ENCODE assay signal across 11 mouse cellular contexts in the genomic region with DNA sequence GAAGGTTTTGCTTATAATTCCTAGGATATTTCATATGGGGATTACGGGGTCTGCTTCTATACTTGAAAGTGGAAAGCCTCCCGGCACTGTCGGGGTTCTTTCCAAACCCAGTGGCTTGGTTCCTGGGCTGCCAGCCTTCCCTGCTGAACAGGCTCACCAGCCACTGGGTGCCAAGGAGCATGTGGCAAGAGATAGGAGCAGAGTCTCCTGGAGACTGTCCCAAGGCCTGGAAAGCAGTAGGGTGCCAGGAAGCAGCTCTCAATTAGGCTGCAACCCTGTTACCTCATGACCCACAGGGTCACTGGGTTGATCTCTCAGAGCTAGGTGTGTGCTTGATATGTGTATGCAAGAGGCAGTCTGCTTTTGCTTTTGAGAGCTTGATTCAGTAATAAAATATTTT. TPM values are rescaled to one million over a fixed set of nuclear protein-coding genes. Genes with fewer than 3 reads are reported as not detected.
DNase-seq lines count a peak whose midpoint lies in the region.
"Had no signal": no experiment of that assay in that cellular context is flagged by ENCODE, and none has a peak within 500 bp of the region (broad histone marks: within the 10 kb centered on the region; RNA-seq: fewer than 3 reads in every experiment).

No protein-coding gene starts in this region.

- intact Hi-C loops in heart, postnatal 25 days (cut with DNase I), result no loop called here

- DNase-seq in adrenal gland, adult (ENCODE audit: inconsistent age in 2 of 2, low spot score in 1 of 2), result peak; percentile 66 to 92
- DNase-seq in adrenal gland, postnatal 4 days (ENCODE audit: low spot score in 2 of 2), result no peak
- DNase-seq in heart, adult 18-20 months, result peak; percentile 48 to 72
- DNase-seq in heart, postnatal 25 days (ENCODE audit: low spot score), result no peak
- DNase-seq in ovary, adult 18-20 months (ENCODE audit: low spot score), result peak; percentile 63
- DNase-seq in ovary, postnatal 14 days (ENCODE audit: low spot score), result no peak
- DNase-seq in thymus, postnatal 14 days, result no peak
- DNase-seq in embryo, embryonic 9.5 days (ENCODE audit: extremely low spot score), result no peak
- DNase-seq: kidney, postnatal 4 days; liver, embryonic 13.5 days; right cerebral cortex, postnatal 25 days had no signal

RNA-seq across cellular contexts. Expression of a gene that starts 1.3 kb away (rescaled TPM):
- 100 to 1,000 TPM; 122 to 124 TPM for total RNA-seq in adrenal gland, postnatal 4 days (2021)
- 100 to 1,000 TPM; 159 to 164 TPM for total RNA-seq in heart, adult 18-20 months (2021)
- 100 to 1,000 TPM; 180 to 195 TPM for total RNA-seq in heart, postnatal 25 days (2021)

RNA-seq across cellular contexts. Expression of a gene that starts 28.1 kb away (rescaled TPM):
- 10 to 100 TPM; 64.7 to 71.1 TPM for total RNA-seq in adrenal gland, postnatal 4 days (2021)
- total RNA-seq in heart, adult 18-20 months (2021), result 10 to 100 TPM; 32.0 to 37.3 TPM
- total RNA-seq in heart, postnatal 25 days (2021), result 10 to 100 TPM; 36.6 to 43.4 TPM

Comparison
In these comparisons a context has a peak if more than half of its experiments do, and no peak if none do; other contexts are left out.
1. DNase-seq: peak in adrenal gland, adult (2 of 2), heart, adult 18-20 months (2 of 2) and ovary, adult 18-20 months (single experiment); none in adrenal gland, postnatal 4 days (0 of 2), heart, postnatal 25 days (single experiment), ovary, postnatal 14 days (single experiment), thymus, postnatal 14 days (single experiment) and embryo, embryonic 9.5 days (single experiment).